Mouse (Mus musculus) forebrain, embryonic 11.5 days (tissue): ENCODE measurements around the gene Pp2d1. TPM values are rescaled to one million over a fixed set of nuclear protein-coding genes. Genes with fewer than 3 reads are reported as not detected.
A peak's percentile ranks its signal among the peaks of the same experiment; 100 is the strongest.

Experiments used
- ATAC-seq: fragments of 200-750 bp; cut with Nextera tagmentation; replicated peaks from 2 replicates; pipeline ENCODE4 v1.8.0; 2017; ENCODE audit warnings: moderate TSS enrichment; ENCODE audit not compliant: low FRiP score
- DNase-seq: peaks from one replicate; pipeline ENCODE4 v3.0.0-alpha.2; 2017; ENCODE audit warnings: low spot score
- H3K27ac ChIP-seq: fragments of 300-500 bp; sonication (generic); 2 replicates; pipeline ENCODE4 v1.5.1; 2014; ENCODE audit warnings: low read depth, low read length
- H3K27me3 ChIP-seq: fragments of 300-500 bp; sonication (generic); 2 replicates; pipeline ENCODE4 v1.6.1; 2014; ENCODE audit warnings: mild to moderate bottlenecking, low read length, mixed read lengths; ENCODE audit not compliant: control insufficient read depth, insufficient read depth
- H3K36me3 ChIP-seq: fragments of 300-500 bp; sonication (generic); 2 replicates; pipeline ENCODE4 v1.6.1; 2014; ENCODE audit warnings: mild to moderate bottlenecking, low read length, moderate library complexity, mixed read lengths; ENCODE audit not compliant: control insufficient read depth, insufficient read depth
- H3K4me1 ChIP-seq: fragments of 300-500 bp; sonication (generic); replicated peaks from 2 replicates; pipeline ENCODE4 v1.6.1; 2014; ENCODE audit warnings: low read length, mixed read lengths; ENCODE audit not compliant: control insufficient read depth, insufficient read depth
- H3K4me2 ChIP-seq: fragments of 300-500 bp; sonication (generic); 2 replicates; pipeline ENCODE4 v1.6.1; 2014; ENCODE audit warnings: low read depth, mild to moderate bottlenecking, low read length, moderate library complexity, mixed read lengths; ENCODE audit not compliant: severe bottlenecking
- H3K4me3 ChIP-seq: fragments of 300-500 bp; sonication (generic); 2 replicates; pipeline ENCODE4 v1.5.1; 2014; ENCODE audit warnings: low read depth, low read length
- H3K9ac ChIP-seq: fragments of 300-500 bp; sonication (generic); 2 replicates; pipeline ENCODE4 v1.6.1; 2014; ENCODE audit warnings: low read length
- H3K9me3 ChIP-seq: fragments of 300-500 bp; sonication (generic); 2 replicates; pipeline ENCODE4 v1.6.1; 2016; ENCODE audit warnings: low read length, mixed read lengths; ENCODE audit not compliant: control insufficient read depth
- WGBS: fragments of 180-500 bp; shearing (Covaris S2); extraction: QIAGEN DNeasy Blood & Tissue Kit; methylation state at CpG from one replicate; pipeline ENCODE4 v1.1.7; 2014; 5-methylcytosine and 5-hydroxymethylcytosine counted together
- polyA plus RNA-seq: library from polyadenylated mRNA; unstranded; fragments of >200 nt; fragmentation: Nextera tagmentation; extraction: Ambion mirVana; gene quantifications from 2 replicates; pipeline ENCODE4 v1.2.1, GENCODE M21; 2014

The Pp2d1 gene
- polyA plus RNA-seq, 1 experiment from 2014 or later = 0.47 TPM

DNA sequence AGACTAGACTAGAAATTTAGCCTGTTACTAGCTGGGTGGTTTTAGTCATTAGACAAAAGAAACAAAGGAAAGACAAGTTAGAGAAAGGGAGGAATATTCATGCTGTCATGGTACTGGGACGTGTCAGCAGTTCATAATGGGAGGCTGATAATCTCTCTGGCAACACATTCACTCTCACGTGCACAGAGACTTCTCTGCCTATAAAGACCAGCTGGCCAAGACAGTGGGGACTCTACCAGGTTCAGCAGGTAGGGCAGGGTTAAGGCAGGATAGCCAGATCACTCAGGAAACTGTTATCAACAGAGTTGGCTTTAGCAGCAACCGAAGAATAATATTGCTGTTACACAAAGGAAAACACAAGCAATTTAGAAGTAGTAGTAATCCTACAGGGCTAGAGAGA is 18.2 kb upstream of the Pp2d1 start:
- Histone ChIP-seq H3K27me3 (no peaks in the 10 kb centered on the region), H3K4me2 (no peak overlapping the region), H3K27ac (no peak overlapping the region), H3K9me3 (no peaks in the 10 kb centered on the region), H3K4me3 (no peak overlapping the region), H3K36me3 (no peaks in the 10 kb centered on the region), H3K9ac (no peak overlapping the region), H3K4me1 (no peaks in the 10 kb centered on the region)
- DNase-seq = no peak
- no peak for ATAC-seq
- WGBS = 61% methylated on average over 3 of the region's 3 CpGs

DNA sequence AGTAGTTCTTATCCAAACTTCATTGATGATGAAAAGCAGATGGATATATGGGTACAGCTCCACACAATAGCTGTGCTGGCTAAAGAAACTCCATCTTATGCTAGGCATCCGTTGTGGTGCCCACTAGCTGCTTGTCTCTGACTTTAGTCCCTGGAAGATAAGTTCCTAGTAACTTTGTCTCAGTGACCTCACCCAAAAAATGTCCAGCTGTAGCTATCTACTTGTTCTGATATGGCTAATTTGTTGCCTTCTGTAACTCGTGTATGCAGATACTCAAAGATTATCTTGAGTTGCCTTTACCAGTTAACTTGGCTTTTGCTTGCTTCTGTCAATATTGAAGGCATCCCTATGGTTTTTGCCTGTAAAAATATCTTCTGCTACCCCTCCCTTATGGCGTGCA is 15.6 kb upstream of the Pp2d1 start:
- Histone ChIP-seq H3K9me3 (no peaks in the 10 kb centered on the region; the same call in 1 of the 2 replicates), H3K27me3 (no peaks in the 10 kb centered on the region), H3K4me1 (no peaks in the 10 kb centered on the region), H3K4me3 (no peak overlapping the region), H3K4me2 (no peak overlapping the region), H3K9ac (no peak overlapping the region), H3K36me3 (no peaks in the 10 kb centered on the region), H3K27ac (no peak overlapping the region)
- ATAC-seq (no peak), DNase-seq (no peak)
- 87% methylated on average over 3 of the region's 3 CpGs for WGBS

DNA sequence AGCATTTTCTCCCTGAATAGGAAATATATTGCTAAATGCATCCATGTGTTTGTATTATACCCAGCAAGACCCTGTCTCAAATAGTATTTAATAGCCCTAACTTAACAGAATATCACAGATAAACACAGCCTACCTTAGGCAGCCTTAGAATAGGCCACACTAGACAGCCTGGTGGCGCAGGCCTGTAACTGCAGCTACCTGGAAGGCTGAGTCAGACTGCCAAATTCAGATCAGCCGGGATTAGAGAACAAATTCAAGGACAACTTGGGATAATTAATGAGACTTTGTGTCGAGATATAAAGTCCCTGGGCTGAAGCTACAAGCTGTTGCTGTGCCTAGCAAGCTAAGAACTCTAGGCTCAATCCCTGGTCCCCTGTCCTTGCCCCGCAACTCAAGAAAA is 14.8 kb upstream of the Pp2d1 start:
- 68% methylated on average over 4 of the region's 4 CpGs for WGBS
- Histone ChIP-seq H3K36me3 (no peaks in the 10 kb centered on the region), H3K27me3 (no peaks in the 10 kb centered on the region), H3K4me3 (no peak overlapping the region), H3K9me3 (no peaks in the 10 kb centered on the region; the same call in 1 of the 2 replicates), H3K4me1 (no peaks in the 10 kb centered on the region), H3K9ac (no peak overlapping the region), H3K27ac (no peak overlapping the region), H3K4me2 (no peak overlapping the region)
- DNase-seq (no peak), ATAC-seq (no peak)

DNA sequence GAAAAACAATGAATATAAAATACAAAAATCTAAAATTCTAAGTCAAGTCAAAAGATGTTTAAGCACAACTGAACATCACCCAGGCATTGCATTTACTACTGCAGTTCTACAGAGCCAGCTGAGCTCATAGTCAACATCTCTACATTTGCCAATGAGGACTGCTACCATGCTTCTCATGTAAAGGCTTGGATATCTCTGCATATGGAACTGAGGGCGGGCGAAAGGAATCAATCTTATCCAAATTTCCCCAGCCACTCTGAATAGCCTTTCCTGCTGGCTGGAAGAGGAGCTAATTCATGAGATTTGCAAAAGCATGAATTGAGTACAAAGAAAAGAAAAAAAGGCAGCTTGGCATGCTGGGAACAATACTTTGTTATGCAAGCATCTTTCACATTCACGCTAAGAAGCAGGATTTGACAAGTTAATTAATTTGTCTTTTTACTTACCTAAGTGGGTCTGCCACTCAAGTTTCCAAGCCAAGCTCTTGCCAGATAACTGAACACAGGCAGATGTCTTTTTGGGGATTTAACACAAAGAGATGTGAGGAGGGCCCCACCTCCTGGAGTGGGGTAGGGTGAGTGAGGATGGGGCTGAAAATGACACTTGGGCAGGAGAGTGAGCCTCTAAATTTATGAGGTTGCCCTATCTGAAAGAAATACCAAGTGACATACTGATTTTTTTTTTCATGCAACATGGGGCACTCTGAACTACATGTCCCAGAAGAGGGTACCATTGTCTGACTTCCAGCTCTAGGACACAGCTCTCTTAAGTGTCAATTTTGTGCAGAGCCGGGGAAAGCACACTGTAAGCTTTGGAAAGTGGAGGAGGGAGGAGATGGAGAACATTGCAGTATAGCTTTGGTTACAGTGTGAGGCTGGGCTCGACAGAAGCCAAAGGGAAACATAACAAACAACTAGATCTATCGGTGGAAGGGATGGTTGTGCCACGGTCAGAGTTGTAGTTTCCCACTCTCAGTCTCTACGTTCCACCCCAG is 12.4 kb upstream of the Pp2d1 start:
- Histone ChIP-seq H3K4me2 (no peak overlapping the region), H3K36me3 (no peaks in the 10 kb centered on the region), H3K4me1 (no peaks in the 10 kb centered on the region), H3K27me3 (no peaks in the 10 kb centered on the region), H3K4me3 (no peak overlapping the region), H3K27ac (no peak overlapping the region), H3K9me3 (no peaks in the 10 kb centered on the region; the same call in 1 of the 2 replicates), H3K9ac (no peak overlapping the region)
- 58% methylated on average over 8 of the region's 8 CpGs for WGBS
- ATAC-seq (peak; percentile 36; the same call in 1 of the 2 replicates), DNase-seq (no peak)

DNA sequence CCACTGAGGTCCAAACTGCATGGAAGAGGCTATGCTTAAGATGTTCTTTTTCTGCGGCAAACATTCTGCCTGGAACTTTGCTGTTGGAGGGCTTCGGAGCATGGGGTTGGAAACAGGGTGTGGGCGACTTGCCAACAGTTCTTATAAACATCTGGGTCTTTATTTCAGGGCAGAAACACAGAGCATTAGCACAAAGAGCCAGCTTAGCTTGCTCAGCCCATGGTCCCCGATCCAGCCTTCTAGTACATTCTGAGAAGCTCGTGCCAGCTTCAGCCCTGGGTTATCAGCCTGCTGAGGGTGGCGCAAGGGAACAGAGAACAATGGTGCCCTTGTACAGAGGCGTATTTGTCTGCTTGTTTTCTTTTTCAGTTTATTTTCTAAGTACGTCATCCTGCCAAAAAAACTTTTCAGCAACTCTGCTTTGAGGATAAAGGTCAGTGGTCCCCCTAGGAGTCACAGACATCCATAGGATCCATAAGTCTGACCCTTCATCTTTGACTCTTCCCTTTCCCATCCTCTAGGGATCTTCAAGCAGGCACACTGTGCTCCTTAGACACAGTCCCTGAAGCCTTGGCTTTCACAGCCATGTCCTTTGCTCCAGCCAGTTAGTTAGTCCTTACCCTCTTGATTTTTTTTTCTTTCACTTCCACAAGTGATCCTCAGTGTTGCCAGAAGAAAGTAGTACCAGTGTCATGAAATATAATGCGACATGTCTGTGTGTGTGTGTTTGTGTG is 4.5 kb upstream of the Pp2d1 start:
- DNase-seq = no peak
- no peak overlapping the region for H3K4me2 ChIP-seq
- no peaks in the 10 kb centered on the region for H3K4me1 ChIP-seq
- H3K36me3 ChIP-seq = no peaks in the 10 kb centered on the region
- no peak for ATAC-seq
- H3K27me3 ChIP-seq = no peaks in the 10 kb centered on the region
- no peak overlapping the region for H3K27ac ChIP-seq
- H3K9ac ChIP-seq = no peak overlapping the region
- WGBS = 82% methylated on average over 9 of the region's 9 CpGs
- no peak overlapping the region for H3K4me3 ChIP-seq
- no peaks in the 10 kb centered on the region for H3K9me3 ChIP-seq

GRCm38 (mm10) chr17:53542536-53542935 is 3.3 kb upstream of the Pp2d1 start:
- H3K4me1 ChIP-seq = no peaks in the 10 kb centered on the region
- no peaks in the 10 kb centered on the region for H3K27me3 ChIP-seq
- no peak overlapping the region for H3K4me3 ChIP-seq
- no peak overlapping the region for H3K27ac ChIP-seq
- no peak overlapping the region for H3K4me2 ChIP-seq
- ATAC-seq (no peak), DNase-seq (no peak)
- H3K9me3 ChIP-seq = no peaks in the 10 kb centered on the region
- H3K36me3 ChIP-seq = no peaks in the 10 kb centered on the region
- H3K9ac ChIP-seq = no peak overlapping the region
- WGBS = 92% methylated on average over 4 of the region's 4 CpGs

DNA sequence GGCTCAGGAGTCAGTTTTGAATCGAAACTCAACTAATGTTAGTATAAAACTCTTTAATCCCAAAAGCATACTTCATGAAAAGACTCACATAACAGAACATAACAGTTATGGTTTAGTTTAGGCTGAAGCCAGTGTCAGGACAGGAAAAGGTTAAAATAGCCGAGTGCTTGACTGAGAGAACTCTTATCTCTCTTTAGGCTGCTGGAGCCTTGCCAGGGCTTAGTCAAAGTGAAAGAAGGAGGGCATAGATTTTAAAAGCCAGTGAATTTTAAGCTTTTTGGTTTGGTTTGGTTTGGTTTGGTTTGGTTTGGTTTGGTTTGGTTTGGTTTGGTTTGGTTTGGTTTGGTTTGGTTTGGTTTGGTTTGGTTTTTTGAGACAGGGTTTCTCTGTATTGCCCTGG is 6.8 kb downstream of the Pp2d1 start:
- H3K9me3 ChIP-seq = no peaks in the 10 kb centered on the region
- no peak overlapping the region for H3K4me3 ChIP-seq
- no peak overlapping the region for H3K9ac ChIP-seq
- ATAC-seq (no peak), DNase-seq (no peak)
- H3K27ac ChIP-seq = no peak overlapping the region
- no peaks in the 10 kb centered on the region for H3K27me3 ChIP-seq
- WGBS = 80% methylated on average over 2 of the region's 2 CpGs
- no peaks in the 10 kb centered on the region for H3K4me1 ChIP-seq
- no peaks in the 10 kb centered on the region for H3K36me3 ChIP-seq
- H3K4me2 ChIP-seq = no peak overlapping the region

- H3K36me3 ChIP-seq = no peaks in the 10 kb centered on the region
- H3K4me3 ChIP-seq = no peak overlapping the region
- no peaks in the 10 kb centered on the region for H3K4me1 ChIP-seq
- H3K9me3 ChIP-seq = no peaks in the 10 kb centered on the region
- no peaks in the 10 kb centered on the region for H3K27me3 ChIP-seq
- DNase-seq (no peak), ATAC-seq (no peak)
- no peak overlapping the region for H3K27ac ChIP-seq
- WGBS = 55% methylated on average over 2 of the region's 2 CpGs
- no peak overlapping the region for H3K4me2 ChIP-seq
- H3K9ac ChIP-seq = no peak overlapping the region
Measured at GRCm38 (mm10) chr17:53531160-53531559, 8.1 kb downstream of the Pp2d1 start.
